Mouse (Mus musculus) small intestine, adult 2 months (tissue): ENCODE data around the gene Atp6v1e2.

ENCODE experiments used
- CTCF ChIP-seq: fragments of 200-500 bp; IDR thresholded peaks from 2 replicates; pipeline ENCODE4 v1.5.1; 2012; ENCODE audit warnings: low read depth, mild to moderate bottlenecking, control low read depth, inconsistent platforms, low read length, moderate library complexity, mixed read lengths; ENCODE audit not compliant: insufficient replicate concordance, insufficient read length; ENCODE audit errors: extremely low read depth
- POLR2A ChIP-seq: fragments of 200-500 bp; IDR thresholded peaks from 2 replicates; pipeline ENCODE4 v1.6.1; 2012; ENCODE audit warnings: low read depth, mild to moderate bottlenecking, control low read depth, inconsistent platforms, low read length, moderate library complexity

- no peak for TF ChIP-seq CTCF
- peak; percentile 71 for TF ChIP-seq POLR2A
Measured at GRCm38 (mm10) chr17:86962894-86963585, 15.3 kb upstream of the Atp6v1e2 start, which contains the start of gene Rhoq.
